Mouse (Mus musculus) G1E (cell line): ENCODE measurements around the gene Dpp8. TPM values are rescaled to one million over a fixed set of nuclear protein-coding genes. Genes with fewer than 3 reads are reported as not detected.

Source experiments
- ATAC-seq: 2 replicates; pipeline ENCODE4 v1.8.0; 2016; ENCODE audit warnings: mild to moderate bottlenecking; ENCODE audit not compliant: insufficient number of reproducible peaks, poor library complexity, low FRiP score, severe bottlenecking; ENCODE audit errors: extremely low read depth
- DNase-seq: peaks from one replicate; pipeline ENCODE4 v3.0.0; 2012; ENCODE audit warnings: low spot score
- H3K27me3 ChIP-seq: 2 replicates; pipeline ENCODE4 v1.6.1; 2012; ENCODE audit warnings: mild to moderate bottlenecking, low read length, inconsistent platforms; ENCODE audit not compliant: insufficient read depth
- H3K36me3 ChIP-seq: replicated peaks from 2 replicates; pipeline ENCODE3; 2012; ENCODE audit warnings: mild to moderate bottlenecking, inconsistent platforms
- H3K4me1 ChIP-seq: 2 replicates; pipeline ENCODE4 v1.6.1; 2012; ENCODE audit warnings: low read depth, low read length, inconsistent platforms, mixed read lengths; ENCODE audit not compliant: insufficient read depth
- H3K4me3 ChIP-seq: 2 replicates; pipeline ENCODE4 v1.5.1; 2012; ENCODE audit warnings: low read depth, mild to moderate bottlenecking, inconsistent platforms, low read length, moderate library complexity, mixed read lengths
- H3K9me3 ChIP-seq: replicated peaks from 2 replicates; pipeline ENCODE4 v1.6.1; 2012; ENCODE audit warnings: inconsistent platforms
- CTCF ChIP-seq: IDR thresholded peaks from 2 replicates; pipeline ENCODE4 v1.5.1; 2012; ENCODE audit warnings: low read depth, low read length, inconsistent platforms, mixed read lengths
- GATA1 ChIP-seq: IDR thresholded peaks from 2 replicates; pipeline ENCODE4 v1.6.1; 2012; ENCODE audit warnings: borderline replicate concordance, low read length, inconsistent platforms, mixed read lengths
- GATA2 ChIP-seq: IDR thresholded peaks from 2 replicates; pipeline ENCODE4 v1.6.1; 2012; ENCODE audit warnings: low read depth, low read length, inconsistent platforms, borderline replicate concordance
- POLR2AphosphoS5 ChIP-seq: IDR thresholded peaks from 2 replicates; pipeline ENCODE4 v1.6.1; 2012; ENCODE audit warnings: low read depth, low read length, inconsistent platforms; ENCODE audit not compliant: insufficient replicate concordance
- TAL1 ChIP-seq: conservative IDR thresholded peaks from 2 replicates; pipeline ENCODE4 v1.6.1; 2012; ENCODE audit warnings: low read depth, low read length, inconsistent platforms, mixed read lengths
- polyA plus RNA-seq: library from polyadenylated mRNA; stranded (reverse); fragments of >175 nt; gene quantifications from 2 replicates; pipeline ENCODE4 v1.2.3, GENCODE M21; 2012
- total RNA-seq, 2 experiments: library from RNA; stranded (forward) in 1 of 2; stranded (reverse) in 1 of 2; fragments of 200-1000 nt in 1 of 2; fragments of >200 nt in 1 of 2; fragmentation: Nextera tagmentation in 1 of 2; gene quantifications; 2 replicates each; pipeline ENCODE4 v1.2.3; 2014 to 2017

The Dpp8 gene
- total and polyA plus RNA-seq, 3 experiments, result 13.6 to 137 (median 133) TPM

GRCm38 (mm10) chr9:65016978-65017827 is 15.0 kb upstream of the Dpp8 start:
- H3K4me1 ChIP-seq, result peaks cover 61% of the 10 kb centered on the region
- no peak overlapping the region for H3K4me3 ChIP-seq
- DNase-seq (no peak), ATAC-seq (no peak)
- no peaks in the 10 kb centered on the region for H3K27me3 ChIP-seq
- H3K36me3 ChIP-seq, result peaks cover 31% of the 10 kb centered on the region
- no peaks in the 10 kb centered on the region for H3K9me3 ChIP-seq
- TF ChIP-seq GATA2 (no peak), CTCF (no peak), GATA1 (no peak), TAL1 (no peak), POLR2AphosphoS5 (no peak)

- no peaks in the 10 kb centered on the region for H3K27me3 ChIP-seq
- H3K36me3 ChIP-seq, result peaks cover 28% of the 10 kb centered on the region
- H3K4me3 ChIP-seq, result no peak overlapping the region
- DNase-seq, result no peak
- no peak for TF ChIP-seq POLR2AphosphoS5
- no peak for TF ChIP-seq CTCF
- no peak for TF ChIP-seq GATA1
- no peak for TF ChIP-seq GATA2
- no peak for TF ChIP-seq TAL1
- H3K4me1 ChIP-seq, result peaks cover 68% of the 10 kb centered on the region
- H3K9me3 ChIP-seq, result no peaks in the 10 kb centered on the region
- no peak for ATAC-seq
Observed at GRCm38 (mm10) chr9:65017896-65018295, 14.3 kb upstream of the Dpp8 start.

GRCm38 (mm10) chr9:65018588-65019121 is 13.6 kb upstream of the Dpp8 start:
- Histone ChIP-seq H3K27me3 (no peaks in the 10 kb centered on the region), H3K4me3 (peak overlapping the region; percentile 43; the same call in 1 of the 2 replicates), H3K4me1 (peaks cover 70% of the 10 kb centered on the region), H3K36me3 (peaks cover 23% of the 10 kb centered on the region), H3K9me3 (no peaks in the 10 kb centered on the region)
- ATAC-seq (peak; percentile 69), DNase-seq (peak; percentile 63)
- no peak for TF ChIP-seq TAL1
- TF ChIP-seq GATA1, result no peak
- TF ChIP-seq CTCF, result no peak
- TF ChIP-seq GATA2, result no peak
- no peak for TF ChIP-seq POLR2AphosphoS5

GRCm38 (mm10) chr9:65019146-65019545 is 13.1 kb upstream of the Dpp8 start:
- TF ChIP-seq POLR2AphosphoS5 (no peak), GATA2 (no peak), GATA1 (no peak), TAL1 (no peak), CTCF (no peak)
- Histone ChIP-seq H3K4me1 (peaks cover 70% of the 10 kb centered on the region), H3K27me3 (no peaks in the 10 kb centered on the region), H3K9me3 (no peaks in the 10 kb centered on the region), H3K36me3 (peaks cover 23% of the 10 kb centered on the region), H3K4me3 (peak overlapping the region; percentile 43; the same call in 1 of the 2 replicates)
- ATAC-seq (no peak), DNase-seq (no peak)

- Histone ChIP-seq H3K4me1 (peaks cover 66% of the 10 kb centered on the region), H3K27me3 (peaks cover 3% of the 10 kb centered on the region; the same call in 1 of the 2 replicates), H3K4me3 (no peak overlapping the region; the same call in 1 of the 2 replicates), H3K36me3 (peaks cover 17% of the 10 kb centered on the region), H3K9me3 (0 out of 2 replicates have a peak, but pooled peaks cover 1% of the 10 kb centered on the region)
- TF ChIP-seq GATA1 (no peak), CTCF (no peak), GATA2 (no peak), TAL1 (no peak), POLR2AphosphoS5 (no peak)
- ATAC-seq, result no peak
- no peak for DNase-seq
Observed at GRCm38 (mm10) chr9:65020128-65020527, 12.1 kb upstream of the Dpp8 start.

GRCm38 (mm10) chr9:65020991-65021886 is 11.0 kb upstream of the Dpp8 start, which contains the start of gene Hacd3:
TSS of gene Hacd3 (minus strand) at chr9:65021693.
- H3K4me1 ChIP-seq, result peaks cover 55% of the 10 kb centered on the region
- DNase-seq (peak; percentile 91), ATAC-seq (peak; percentile 55)
- H3K36me3 ChIP-seq, result peaks cover 11% of the 10 kb centered on the region
- H3K27me3 ChIP-seq, result peaks cover 6% of the 10 kb centered on the region; the same call in 1 of the 2 replicates
- H3K4me3 ChIP-seq, result peak within 1 kb of the TSS; percentile 100
- 0 out of 2 replicates have a peak, but pooled peaks cover 4% of the 10 kb centered on the region for H3K9me3 ChIP-seq
- TF ChIP-seq GATA2, result no peak
- no peak for TF ChIP-seq POLR2AphosphoS5
- no peak for TF ChIP-seq TAL1
